Mouse (Mus musculus) cerebellum, adult 11-12 months (tissue): Measurements from ENCODE around the gene Saal1.
"Not testable (repeated sequence)": the region's sequence is repeated elsewhere in the genome, so short reads cannot be mapped to it uniquely, and the experiment has no call there.

Experiments used
- DNase-seq: peaks from one replicate; pipeline ENCODE4 v3.0.0; 2022

Gene Saal1

DNA sequence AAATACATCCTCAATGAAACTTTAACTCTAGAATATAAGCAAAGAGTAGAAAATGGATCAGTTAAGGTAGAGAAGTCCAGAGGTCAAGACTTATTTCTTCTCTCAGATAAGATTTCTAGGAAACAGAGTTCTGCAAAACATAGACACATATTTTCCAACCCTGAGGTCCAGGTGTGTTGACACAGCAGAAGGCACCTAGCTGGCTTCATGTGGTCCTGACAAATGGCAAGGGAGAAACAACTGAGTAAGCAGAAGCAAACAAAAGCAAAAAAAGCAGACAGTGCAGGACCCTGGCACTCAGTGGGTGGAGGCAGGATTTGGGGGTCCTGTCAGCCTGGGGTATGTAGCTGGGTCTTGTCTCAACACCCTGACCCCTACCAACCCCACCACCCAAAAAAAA is 29.7 kb downstream of the Saal1 start:
- no peak for DNase-seq

GRCm38 (mm10) chr7:46679044-46679443 is 31.4 kb downstream of the Saal1 start:
- not testable (repeated sequence) for DNase-seq

- no peak for DNase-seq
Observed at GRCm38 (mm10) chr7:46678417-46678816, 32.1 kb downstream of the Saal1 start.

DNA sequence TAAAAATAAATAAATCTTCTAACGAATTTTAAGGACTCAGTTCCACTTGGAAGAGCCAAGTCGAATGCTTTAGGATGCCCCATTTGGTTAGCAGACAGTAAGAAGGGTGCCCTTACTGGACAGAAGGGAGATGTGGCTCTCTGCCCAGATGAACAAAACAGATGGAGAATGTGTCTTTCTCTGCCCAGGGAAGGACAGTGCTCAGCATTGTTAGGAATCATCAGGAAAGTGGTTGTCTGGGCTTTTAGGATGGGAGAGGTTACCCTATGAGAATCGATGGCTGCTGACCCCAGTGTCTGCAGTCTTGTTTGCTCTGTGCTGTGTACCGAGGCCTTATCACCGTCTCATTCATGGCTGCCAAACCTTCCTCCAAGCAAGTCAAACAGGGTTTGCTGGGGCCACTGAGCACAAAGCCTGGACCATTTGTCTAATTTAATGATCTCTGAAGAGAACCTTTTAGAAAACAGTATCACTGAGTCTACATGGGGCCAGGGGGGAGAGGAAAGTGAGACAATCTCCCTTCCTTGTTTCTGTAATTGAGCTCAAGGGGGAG is 33.6 kb downstream of the Saal1 start:
- peak; percentile 72 for DNase-seq

DNA sequence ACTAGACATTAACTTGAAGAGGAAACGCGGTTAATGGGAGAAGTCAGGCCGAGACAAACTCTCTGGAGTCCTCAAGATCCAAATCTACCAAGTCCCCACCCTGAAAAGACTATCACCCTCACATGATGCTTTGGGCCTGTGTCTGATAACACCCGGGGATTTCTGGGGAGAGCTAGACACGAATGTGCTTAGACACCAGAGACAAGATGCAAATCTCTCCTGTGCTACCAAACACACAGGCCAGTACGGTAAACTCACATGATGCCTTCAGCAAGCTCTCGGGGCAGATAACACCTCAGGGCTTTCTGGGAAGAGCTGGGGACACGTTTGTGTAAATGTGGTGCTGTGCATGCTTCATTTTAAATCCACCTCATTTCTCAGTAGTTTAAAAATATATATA is 34.6 kb downstream of the Saal1 start:
- DNase-seq, result no peak

DNA sequence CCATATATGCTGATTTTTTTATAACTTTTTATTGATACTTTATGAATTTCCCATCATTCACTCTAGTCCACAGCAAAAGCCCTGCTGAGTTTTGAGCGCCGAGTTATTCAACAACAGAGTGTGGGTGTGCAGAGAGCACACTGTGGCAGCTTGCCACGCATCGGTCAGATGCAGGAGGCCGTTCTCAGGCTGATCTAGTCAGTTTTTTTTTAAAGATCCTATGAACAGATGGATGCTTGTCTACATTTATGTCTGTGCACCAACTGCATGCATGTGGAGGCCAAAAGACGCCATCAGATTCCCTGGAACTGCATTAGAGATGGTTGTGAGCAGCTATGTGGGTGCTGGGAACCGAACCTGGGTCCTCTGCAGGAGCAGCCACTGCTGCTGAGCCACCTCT is 35.4 kb downstream of the Saal1 start:
- DNase-seq, result no peak

DNA sequence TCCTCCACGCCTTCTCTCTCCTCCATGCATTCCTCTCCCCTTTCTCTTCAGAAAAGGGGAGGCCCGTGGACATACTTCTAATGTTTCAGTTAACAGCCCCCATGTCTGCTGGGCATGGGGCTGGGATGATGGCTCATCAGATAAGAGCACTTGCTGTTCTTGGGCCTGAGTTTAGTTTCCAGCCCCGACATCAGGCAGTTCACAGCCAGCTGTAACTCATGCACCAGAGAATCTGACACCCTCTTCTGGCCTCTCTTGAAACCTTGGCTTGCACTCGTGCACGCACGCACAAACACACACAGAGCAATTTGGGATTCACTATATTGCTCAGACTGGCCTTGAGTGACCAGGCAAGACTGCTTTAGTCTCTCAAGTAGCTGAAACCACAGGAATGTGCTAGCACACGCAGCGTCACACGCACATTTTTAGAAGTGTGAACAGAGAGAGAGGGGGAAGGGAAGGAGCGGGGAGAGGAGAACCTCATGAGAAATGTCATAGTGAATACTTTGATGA is 38.3 kb downstream of the Saal1 start, which contains the start of gene Tph1:
Tph1 (minus strand) TSS at position 378 of the 513 bp plus-strand sequence.
- DNase-seq, result no peak

DNA sequence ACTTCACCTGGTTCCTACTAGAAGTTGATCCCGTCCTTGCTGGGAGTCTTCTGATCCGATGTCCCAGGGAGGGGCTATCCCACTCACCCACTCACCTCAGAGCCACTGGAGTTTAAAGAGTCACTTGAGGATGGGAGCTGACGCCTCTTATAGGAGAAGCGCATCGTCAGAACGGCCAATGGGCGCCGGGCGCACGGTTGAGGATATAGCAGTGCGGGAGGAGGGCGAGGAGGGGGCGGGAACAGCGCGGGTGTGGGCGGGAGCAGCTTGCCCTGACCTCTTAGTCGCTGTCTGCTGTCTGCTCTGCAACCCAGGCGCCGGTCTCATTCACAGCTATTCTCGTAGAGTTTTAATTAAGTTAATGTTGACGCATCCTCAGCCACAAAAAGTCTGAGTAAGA is 43.2 kb downstream of the Saal1 start:
- no peak for DNase-seq

DNA sequence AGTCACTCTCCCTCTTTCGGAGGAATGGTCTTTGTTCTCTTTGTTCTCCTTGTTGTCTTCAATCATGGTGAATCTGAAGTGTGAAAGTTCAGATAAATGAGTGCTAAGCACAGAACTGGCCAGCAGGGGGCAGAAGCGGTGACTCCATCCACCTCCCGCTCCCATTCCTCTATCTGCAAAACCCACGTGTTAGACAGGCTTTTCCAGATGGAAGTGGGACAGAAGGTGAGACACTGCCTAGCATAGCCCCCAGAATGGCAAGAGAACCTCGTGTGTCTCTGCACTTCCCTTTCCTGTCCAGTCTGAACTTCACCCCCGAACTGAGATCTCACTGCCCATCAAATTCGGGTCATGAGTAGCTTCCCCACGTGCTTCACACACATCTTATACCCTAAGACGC is 45.2 kb downstream of the Saal1 start:
- no peak for DNase-seq

GRCm38 (mm10) chr7:46661591-46662090 is 48.8 kb downstream of the Saal1 start:
- DNase-seq, result no peak

GRCm38 (mm10) chr7:46652279-46652678 is 58.2 kb downstream of the Saal1 start:
- no peak for DNase-seq

DNA sequence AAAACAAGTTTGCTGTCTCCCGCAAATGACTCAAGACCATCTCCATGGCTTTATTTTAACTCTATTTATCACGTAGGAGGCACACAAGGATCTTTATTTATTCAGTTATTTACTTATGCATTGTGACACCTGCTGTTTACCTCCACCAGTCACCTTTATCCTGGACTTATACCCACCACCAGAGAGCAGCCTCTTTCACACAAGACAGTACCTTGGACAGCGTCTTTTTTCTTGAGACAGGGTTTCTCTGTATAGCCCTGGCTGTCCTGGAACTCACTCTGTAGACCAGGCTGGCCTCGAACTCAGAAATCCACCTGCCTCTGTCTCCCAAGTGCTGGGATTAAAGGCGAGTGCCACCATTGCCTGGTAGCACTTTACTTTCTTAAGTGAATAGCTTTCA is 60.2 kb downstream of the Saal1 start:
- DNase-seq, result not testable (repeated sequence)

- DNase-seq, result no peak
Observed at GRCm38 (mm10) chr7:46648431-46649140, 61.9 kb downstream of the Saal1 start.

DNA sequence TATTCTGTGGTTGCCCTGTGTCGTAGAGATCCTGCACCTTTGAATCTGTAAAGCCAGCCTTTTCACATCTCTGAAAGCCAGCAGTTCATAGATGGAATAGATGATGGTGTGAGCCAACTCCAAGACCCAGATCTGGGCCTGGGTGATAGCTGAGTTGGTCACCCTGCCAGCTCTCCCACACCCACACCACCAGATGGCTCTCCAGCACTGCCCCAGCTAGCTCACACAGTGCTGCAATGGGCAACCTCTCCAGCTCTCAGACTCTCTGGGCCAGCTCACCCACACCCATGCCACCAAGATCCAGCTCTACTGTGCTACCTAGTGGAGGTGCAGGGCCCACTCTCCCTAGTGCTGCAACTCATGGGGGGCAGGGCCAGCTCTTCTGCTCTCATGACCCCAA is 67.3 kb downstream of the Saal1 start:
- DNase-seq, result peak; percentile 80

GRCm38 (mm10) chr7:46640062-46640461 is 70.4 kb downstream of the Saal1 start:
- DNase-seq, result no peak

DNA sequence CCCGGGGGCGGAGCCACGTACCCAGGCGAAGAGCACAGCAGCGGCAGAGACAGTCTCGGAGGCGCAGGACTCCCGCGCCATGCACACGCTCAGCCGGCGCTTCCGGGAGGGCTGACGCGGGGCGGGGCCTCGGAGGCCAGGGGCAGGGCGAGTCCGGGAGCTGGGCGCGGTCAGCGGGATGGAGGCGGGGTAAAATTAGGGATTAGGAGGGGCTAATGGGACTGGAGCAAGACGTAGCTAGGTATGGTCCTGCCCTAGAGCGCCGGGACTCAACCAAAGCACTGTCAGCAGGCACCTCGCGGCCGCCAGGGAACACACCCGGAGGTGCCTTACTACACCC is 70.8 kb downstream of the Saal1 start, which contains the start of gene Sergef:
Sergef (minus strand) TSS at position 116 of the 340 bp plus-strand sequence.
- peak; percentile 95 for DNase-seq

- DNase-seq, result peak; percentile 40
Observed at GRCm38 (mm10) chr7:46638889-46639691, 71.4 kb downstream of the Saal1 start.
